Mouse (Mus musculus) ES-E14 (cell line): ENCODE measurements around the gene Lin54.

ENCODE experiments used
- CHD2 ChIP-seq: IDR thresholded peaks from 2 replicates; pipeline ENCODE4 v1.6.1; 2014; ENCODE audit warnings: mild to moderate bottlenecking, low read depth, low read length, inconsistent platforms
- HCFC1 ChIP-seq: IDR thresholded peaks from 2 replicates; pipeline ENCODE4 v1.6.1; 2012; ENCODE audit warnings: low read length, inconsistent platforms, borderline replicate concordance; ENCODE audit not compliant: insufficient read depth
- ZC3H11A ChIP-seq: IDR thresholded peaks from 2 replicates; pipeline ENCODE4 v1.6.1; 2012; ENCODE audit warnings: low read depth, mild to moderate bottlenecking, inconsistent platforms, low read length, borderline replicate concordance
- ZNF384 ChIP-seq: IDR thresholded peaks from 2 replicates; pipeline ENCODE4 v1.6.1; 2012; ENCODE audit warnings: low read depth, low read length, inconsistent platforms

- TF ChIP-seq HCFC1 (no peak), CHD2 (no peak), ZC3H11A (no peak), ZNF384 (no peak)
These were observed 62.5 kb downstream of the Lin54 start for GRCm38 (mm10) chr5:100437917-100438316.
